Mouse (Mus musculus) ES-E14 (cell line): Measurements from ENCODE around the gene Zfp955b. TPM values are rescaled to one million over a fixed set of nuclear protein-coding genes. Genes with fewer than 3 reads are reported as not detected.
"Not testable (repeated sequence)": the region's sequence is repeated elsewhere in the genome, so short reads cannot be mapped to it uniquely, and the experiment has no call there.

Experiments
- DNase-seq: peaks from one replicate; pipeline ENCODE4 v3.0.0-alpha.2; 2013; ENCODE audit warnings: low read depth, low spot score
- H3K27ac ChIP-seq: 2 replicates; pipeline ENCODE4 v1.5.1; 2012; ENCODE audit warnings: low read depth, mild to moderate bottlenecking, low read length, moderate library complexity, mixed read lengths; ENCODE audit not compliant: poor library complexity, insufficient read depth, severe bottlenecking
- H3K36me3 ChIP-seq: 2 replicates; pipeline ENCODE4 v1.6.1; 2012; ENCODE audit warnings: mild to moderate bottlenecking, low read length, moderate library complexity, mixed read lengths; ENCODE audit not compliant: control insufficient read depth, poor library complexity, insufficient read depth, severe bottlenecking
- H3K4me1 ChIP-seq, 2 experiments: fragments of 150-350 bp in 1 of 2; sonication (generic) in 1 of 2; 2 replicates each; pipeline ENCODE4 v1.6.1; 2012; ENCODE audit warnings: low read length in 2 of 2, mild to moderate bottlenecking in 1 of 2, mixed read lengths in 1 of 2; ENCODE audit not compliant: control insufficient read depth in 2 of 2, insufficient read depth in 2 of 2, poor library complexity in 1 of 2
- H3K4me3 ChIP-seq, 2 experiments: fragments of 150-350 bp in 1 of 2; sonication (generic) in 1 of 2; 2 replicates each; pipeline ENCODE4 v1.5.1; 2012; ENCODE audit warnings: low read length in 2 of 2, low read depth in 1 of 2, mild to moderate bottlenecking in 1 of 2, mixed read lengths in 1 of 2; ENCODE audit not compliant: insufficient read depth in 1 of 2, poor library complexity in 1 of 2, severe bottlenecking in 1 of 2
- H3K9ac ChIP-seq: 2 replicates; pipeline ENCODE4 v1.6.1; 2012; ENCODE audit warnings: low read depth, mild to moderate bottlenecking, low read length, mixed read lengths; ENCODE audit not compliant: poor library complexity, insufficient read depth, severe bottlenecking
- H3K9me3 ChIP-seq: fragments of 150-350 bp; sonication (generic); 2 replicates; pipeline ENCODE4 v1.6.1; 2012; ENCODE audit warnings: low read depth, mild to moderate bottlenecking, low read length; ENCODE audit not compliant: control insufficient read depth, insufficient read depth
- CHD2 ChIP-seq: IDR thresholded peaks from 2 replicates; pipeline ENCODE4 v1.6.1; 2014; ENCODE audit warnings: mild to moderate bottlenecking, low read depth, low read length, inconsistent platforms
- HCFC1 ChIP-seq: IDR thresholded peaks from 2 replicates; pipeline ENCODE4 v1.6.1; 2012; ENCODE audit warnings: low read length, inconsistent platforms, borderline replicate concordance; ENCODE audit not compliant: insufficient read depth
- MAFK ChIP-seq: IDR thresholded peaks from 2 replicates; pipeline ENCODE4 v1.6.1; 2014; ENCODE audit warnings: mild to moderate bottlenecking, low read depth, low read length, inconsistent platforms; ENCODE audit not compliant: insufficient read depth
- ZC3H11A ChIP-seq: IDR thresholded peaks from 2 replicates; pipeline ENCODE4 v1.6.1; 2012; ENCODE audit warnings: low read depth, mild to moderate bottlenecking, inconsistent platforms, low read length, borderline replicate concordance
- ZNF384 ChIP-seq: IDR thresholded peaks from 2 replicates; pipeline ENCODE4 v1.6.1; 2012; ENCODE audit warnings: low read depth, low read length, inconsistent platforms
- in situ Hi-C, 2 experiments: fragments of 600-800 bp; cut with MboI; formaldehyde crosslinking; loops; one replicate each; pipeline ENCODE4 v1.15.1; 2025; ENCODE audit warnings: low sequenced_read_pairs in 2 of 2, inconsistent platforms in 1 of 2; ENCODE audit not compliant: unreplicated experiment in 2 of 2
- total RNA-seq: library from RNA; depleted of rRNA; stranded (reverse); fragments of 300-350 nt; gene quantifications from 2 replicates; pipeline ENCODE4 v1.2.3, GENCODE M21; 2012; rRNA removed

Gene Zfp955b
- 21.5 and 23.0 TPM in 2 replicates for total RNA-seq

GRCm38 (mm10) chr17:33289039-33289875 is at the start of gene Zfp955b:
Gene Zfp955b (plus strand): TSS chr17:33289544.
- in situ Hi-C loops, H3K9ac ChIP-seq, H3K9me3 ChIP-seq, DNase-seq, H3K27ac ChIP-seq, H3K36me3 ChIP-seq, H3K4me1 ChIP-seq: not testable (repeated sequence)
- H3K4me3 ChIP-seq = peak within 1 kb of the TSS in 1 of 2 experiments; percentile 25; a peak in 1 of 4 replicates

- DNase-seq, H3K4me3 ChIP-seq, H3K9ac ChIP-seq, H3K36me3 ChIP-seq, H3K4me1 ChIP-seq, in situ Hi-C loops, H3K9me3 ChIP-seq, H3K27ac ChIP-seq: not testable (repeated sequence)
Observed at GRCm38 (mm10) chr17:33254530-33255318, 34.6 kb upstream of the Zfp955b start, which contains the start of gene Zfp955a. Gene Zfp955a (minus strand): TSS chr17:33255145.

- H3K9ac ChIP-seq, H3K36me3 ChIP-seq, H3K9me3 ChIP-seq, H3K27ac ChIP-seq, DNase-seq, H3K4me1 ChIP-seq, H3K4me3 ChIP-seq, in situ Hi-C loops: not testable (repeated sequence)
Observed at GRCm38 (mm10) chr17:33255319-33255657, 34.1 kb upstream of the Zfp955b start.

GRCm38 (mm10) chr17:33264376-33264775 is 25.0 kb upstream of the Zfp955b start, which contains the start of gene Olfr63:
Gene Olfr63 (plus strand): TSS chr17:33264676.
- Histone ChIP-seq H3K9ac (no peak within 1 kb of the TSS), H3K9me3 (no peaks in the 10 kb centered on the region), H3K4me1 (no peaks in the 10 kb centered on the region), H3K36me3 (no peaks in the 10 kb centered on the region), H3K4me3 (no peak within 1 kb of the TSS), H3K27ac (no peak within 1 kb of the TSS)
- TF ChIP-seq MAFK = no peak
- no peak for TF ChIP-seq CHD2
- no peak for TF ChIP-seq HCFC1
- no peak for DNase-seq
- in situ Hi-C loops = no loop called here

GRCm38 (mm10) chr17:33268907-33269306 is 20.4 kb upstream of the Zfp955b start:
- no peak for DNase-seq
- Histone ChIP-seq H3K27ac (no peak overlapping the region), H3K9ac (no peak overlapping the region), H3K4me3 (no peak overlapping the region), H3K9me3 (no peaks in the 10 kb centered on the region), H3K4me1 (no peaks in the 10 kb centered on the region), H3K36me3 (no peaks in the 10 kb centered on the region)
- TF ChIP-seq ZC3H11A (no peak), CHD2 (no peak), HCFC1 (no peak), ZNF384 (no peak), MAFK (no peak)
- in situ Hi-C loops = no loop called here

- in situ Hi-C loops, H3K9me3 ChIP-seq, H3K27ac ChIP-seq: not testable (repeated sequence)
Observed at GRCm38 (mm10) chr17:33289876-33290149, 469 bp downstream of the Zfp955b start.

More at GRCm38 (mm10) chr17:33289876-33290149, 469 bp downstream of the Zfp955b start:
- H3K4me1 ChIP-seq, H3K4me3 ChIP-seq, DNase-seq, H3K36me3 ChIP-seq, H3K9ac ChIP-seq: not testable (repeated sequence)
